Mouse (Mus musculus) c-Kit-positive CD71-positive TER-119-positive erythroid progenitor cells, embryonic 14.5 days (primary cell): ENCODE measurements at regions not wholly inside any gene's neighbourhood (a gene's known extent, or its start where the extent isn't known, plus 50 kb on each side); places are given as distances from the start of the nearest gene placed in this dataset.

Experiments used
- DNase-seq: peaks from one replicate; pipeline ENCODE4 v3.0.0-alpha.2; 2013; ENCODE audit warnings: low spot score

- DNase-seq = no peak
Measured at GRCm38 (mm10) chr6:93623541-93623940, 660.2 kb downstream of the Magi1 start.

GRCm38 (mm10) chr6:93616926-93617325, 666.8 kb downstream of the Magi1 start:
- DNase-seq = no peak

DNA sequence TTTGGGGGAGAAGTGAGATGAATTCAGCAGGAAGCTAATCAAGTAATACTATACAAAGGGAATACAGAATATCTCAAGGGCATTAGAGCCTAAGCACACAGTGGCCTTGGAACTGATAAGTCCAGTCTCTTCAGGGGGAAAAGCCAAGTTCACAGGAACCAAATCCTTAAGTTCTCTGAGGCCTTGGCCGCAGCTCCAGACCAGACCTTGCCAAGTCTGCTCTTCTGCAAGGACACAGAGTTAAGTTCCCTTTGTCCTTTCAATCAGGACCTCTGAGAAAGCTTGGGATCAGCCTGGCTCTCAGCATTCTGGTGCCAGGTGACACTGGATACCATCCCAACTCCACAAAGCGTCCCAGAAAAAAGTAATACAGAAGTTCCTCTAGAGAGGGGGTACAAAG, 657.1 kb upstream of the Adamts9 start:
- no peak for DNase-seq

DNA sequence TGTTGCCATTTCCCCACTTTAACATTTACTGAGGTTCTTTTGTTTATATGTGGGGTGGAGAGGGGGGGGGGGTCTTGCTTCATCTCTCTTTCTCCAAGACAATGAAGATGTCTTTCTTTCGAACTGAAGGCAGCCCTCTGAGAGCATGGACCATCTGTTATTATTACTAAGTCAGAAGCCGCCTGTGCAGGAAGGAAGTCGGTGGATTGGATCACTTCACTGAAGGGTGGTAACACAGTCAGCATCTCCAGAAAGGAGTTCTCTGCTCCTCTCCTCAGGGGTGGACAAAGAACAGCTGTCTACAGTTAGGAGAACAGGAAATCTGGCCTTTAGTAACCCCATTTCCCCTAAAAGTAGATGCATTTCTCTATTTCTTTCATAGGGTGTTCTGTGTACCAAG, 656.1 kb upstream of the Adamts9 start:
- no peak for DNase-seq

DNA sequence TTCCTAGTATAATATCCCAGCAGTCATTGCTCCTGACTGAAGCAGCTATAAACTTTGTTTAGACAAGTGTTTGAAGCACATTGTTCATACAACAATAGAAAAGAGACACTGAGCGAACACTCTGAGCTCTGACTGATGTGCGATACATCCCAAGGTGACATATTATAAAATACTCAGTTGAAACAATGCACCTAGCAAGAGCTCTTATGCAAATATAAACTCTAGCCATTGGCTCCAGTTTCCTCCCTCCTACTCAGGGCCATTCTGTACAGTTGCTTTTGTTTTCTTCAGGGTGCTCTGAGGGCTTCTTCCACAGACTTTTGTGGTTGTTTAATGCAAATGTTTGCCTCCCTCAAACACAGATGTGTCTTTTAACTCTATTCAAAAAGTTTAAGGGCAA, 646.6 kb upstream of the Adamts9 start:
- no peak for DNase-seq

DNA sequence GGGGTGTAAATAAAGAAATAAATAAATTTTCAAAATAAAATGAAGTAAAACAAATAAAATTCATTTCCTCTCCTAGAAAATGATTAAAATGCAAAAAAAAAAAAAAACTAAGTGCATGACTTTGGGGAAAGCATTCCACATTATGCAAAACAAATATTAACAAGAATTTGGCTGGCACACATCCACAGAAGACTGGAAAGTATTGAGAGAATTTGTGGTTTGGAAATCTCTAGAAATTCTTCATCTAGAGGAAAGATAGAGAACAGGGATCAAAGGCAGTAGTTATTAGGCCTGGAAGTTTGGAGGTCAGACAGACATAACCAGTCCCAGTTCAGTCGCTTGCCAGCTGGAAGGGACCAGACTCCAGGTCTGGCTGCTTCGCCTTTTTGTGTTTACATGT, 643.6 kb upstream of the Adamts9 start:
- no peak for DNase-seq

DNA sequence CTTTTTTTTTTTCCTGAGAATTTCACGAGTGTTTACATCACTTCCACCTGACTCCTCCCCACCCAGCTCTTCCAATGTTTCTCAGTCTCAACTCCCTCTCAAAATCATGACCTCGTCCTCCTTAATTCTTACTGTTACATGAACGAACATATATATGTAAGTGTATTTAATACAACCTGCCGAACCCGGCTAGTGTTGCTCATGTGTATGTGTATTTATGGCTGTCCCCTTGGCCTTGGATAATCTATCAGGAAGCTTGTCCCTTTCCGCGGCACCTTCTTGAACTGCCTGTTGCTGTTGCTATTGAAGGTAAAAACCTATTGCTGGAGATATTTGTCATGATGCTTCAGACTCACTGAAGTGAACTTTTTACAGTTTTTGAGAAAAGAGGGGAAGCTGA, 637.8 kb upstream of the Adamts9 start:
- no peak for DNase-seq

GRCm38 (mm10) chr6:93580716-93581115, 637.4 kb upstream of the Adamts9 start:
- DNase-seq = no peak

- DNase-seq = no peak
Measured at GRCm38 (mm10) chr6:93575249-93575648, 632.0 kb upstream of the Adamts9 start.

GRCm38 (mm10) chr6:93573679-93574635, 630.7 kb upstream of the Adamts9 start:
- DNase-seq = no peak

DNA sequence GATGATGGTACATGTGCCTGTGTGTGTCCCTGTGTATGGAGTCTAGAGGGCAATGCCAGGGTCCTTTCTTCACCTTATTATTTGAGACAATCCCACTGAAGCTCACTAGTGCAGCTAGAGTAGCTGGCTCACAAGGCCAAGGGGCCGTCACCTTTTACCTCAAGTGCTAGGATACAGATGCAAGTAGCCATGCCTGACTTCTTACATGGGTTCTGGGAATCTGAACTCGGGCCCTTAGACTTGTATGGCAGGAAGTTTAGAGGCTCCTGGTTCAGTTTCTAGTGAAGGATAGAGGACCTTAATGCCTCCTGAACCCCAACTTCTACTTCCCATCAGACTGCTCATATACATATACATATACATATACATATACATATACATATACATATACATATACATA, 626.6 kb upstream of the Adamts9 start:
- DNase-seq = no peak

DNA sequence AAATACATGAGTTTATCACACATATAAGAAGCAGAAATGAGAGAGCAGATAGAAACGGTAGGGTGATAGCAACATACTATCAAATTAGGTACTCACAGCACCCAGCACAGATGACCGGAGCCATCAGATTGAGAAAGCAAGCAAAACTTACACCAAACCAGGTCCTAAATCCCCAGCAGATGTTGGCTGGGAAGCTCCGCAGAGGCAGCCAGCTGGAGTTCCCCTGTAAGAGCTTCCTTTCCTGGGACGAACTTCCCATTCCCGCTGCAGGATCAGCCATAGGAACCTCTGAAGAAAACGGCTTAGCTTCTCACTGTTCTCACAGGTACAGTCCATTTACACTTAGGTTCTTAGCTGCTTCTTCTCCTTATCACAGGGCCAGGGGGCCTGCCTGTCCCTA, 625.9 kb upstream of the Adamts9 start:
- DNase-seq = no peak

- no peak for DNase-seq
Measured at GRCm38 (mm10) chr6:93566661-93567060, 623.4 kb upstream of the Adamts9 start.

DNA sequence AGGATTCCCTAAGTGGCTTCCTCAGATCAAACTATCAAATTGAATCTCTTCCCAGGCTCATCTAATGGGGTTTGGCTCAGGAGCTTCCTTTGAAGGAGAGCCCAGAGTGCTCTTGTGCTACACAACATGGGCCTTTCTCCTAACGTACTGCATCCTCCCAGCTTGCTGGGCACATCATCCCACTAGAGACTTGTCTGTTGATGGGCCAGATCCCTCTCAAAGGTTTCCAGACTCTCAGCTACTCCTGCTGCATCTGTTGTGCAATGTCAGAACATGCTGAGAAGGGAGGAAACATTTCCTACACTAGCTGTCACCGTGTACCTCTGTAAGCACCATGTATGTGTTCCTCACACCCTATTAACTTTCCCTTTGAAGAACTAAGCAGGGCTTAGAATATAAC, 605.0 kb upstream of the Adamts9 start:
- no peak for DNase-seq

GRCm38 (mm10) chr6:93544246-93544645, 601.0 kb upstream of the Adamts9 start:
- no peak for DNase-seq

- no peak for DNase-seq
Measured at GRCm38 (mm10) chr6:93543354-93544129, 600.2 kb upstream of the Adamts9 start.

GRCm38 (mm10) chr6:93539583-93539982, 596.3 kb upstream of the Adamts9 start:
- no peak for DNase-seq

DNA sequence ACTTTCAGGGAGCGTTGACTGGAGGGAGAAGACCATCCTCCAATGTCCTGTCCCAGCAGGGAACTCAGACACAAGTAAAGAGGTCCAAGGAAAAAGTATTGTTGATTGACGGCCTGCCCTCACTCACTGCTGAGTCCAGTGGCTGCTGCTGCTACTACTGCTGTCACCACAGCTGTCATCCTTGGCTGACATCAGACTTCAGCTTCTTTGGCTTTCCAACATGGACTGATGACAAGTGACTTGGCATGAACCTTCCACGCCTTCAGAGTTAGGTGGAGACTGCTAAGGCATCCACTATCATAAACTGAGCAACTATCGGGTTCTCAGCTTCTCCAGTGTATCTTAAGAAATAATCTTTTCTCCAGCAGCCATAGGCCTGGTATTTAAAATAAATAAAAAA, 595.9 kb upstream of the Adamts9 start:
- no peak for DNase-seq

DNA sequence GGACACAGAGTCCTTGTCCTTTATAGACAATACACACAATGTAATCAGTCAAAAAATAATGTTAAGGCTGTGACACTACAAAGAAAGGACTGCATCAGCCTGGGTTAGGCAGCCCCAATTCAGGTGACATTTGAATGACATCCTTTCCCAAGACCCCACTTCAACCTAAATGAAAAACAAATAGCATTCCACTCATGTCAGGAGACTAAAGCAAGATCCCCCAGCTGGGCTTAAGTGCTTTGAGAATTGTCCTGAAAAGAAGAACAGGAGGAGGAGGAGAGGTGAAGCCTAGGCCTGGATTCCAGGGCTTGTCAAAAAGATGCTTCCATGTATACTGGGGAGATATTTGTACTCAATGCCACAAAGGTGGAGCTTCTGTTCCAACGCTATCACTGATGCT, 594.7 kb upstream of the Adamts9 start:
- DNase-seq = no peak

GRCm38 (mm10) chr6:93537126-93537525, 593.8 kb upstream of the Adamts9 start:
- DNase-seq = no peak

DNA sequence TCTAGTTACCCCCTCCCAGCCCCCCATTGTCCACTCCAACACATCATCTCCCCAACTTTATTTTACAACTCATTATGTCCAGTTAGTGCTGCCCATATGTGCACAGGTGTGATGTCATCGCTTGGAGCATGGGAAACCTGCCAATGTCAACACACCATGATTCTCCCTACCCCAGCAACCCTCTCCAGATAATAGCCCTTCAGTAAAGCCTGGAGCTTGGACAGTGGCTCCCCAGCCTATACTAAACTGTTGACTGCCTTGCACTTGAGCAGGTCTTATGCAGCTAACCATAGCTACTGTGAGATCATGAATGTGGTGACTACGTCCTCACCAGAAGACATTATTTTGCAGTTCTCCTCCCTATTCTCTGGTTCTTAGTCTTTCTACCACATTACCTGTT, 570.5 kb upstream of the Adamts9 start:
- DNase-seq = no peak

- DNase-seq = no peak
Measured at GRCm38 (mm10) chr6:93509857-93510256, 566.6 kb upstream of the Adamts9 start.

DNA sequence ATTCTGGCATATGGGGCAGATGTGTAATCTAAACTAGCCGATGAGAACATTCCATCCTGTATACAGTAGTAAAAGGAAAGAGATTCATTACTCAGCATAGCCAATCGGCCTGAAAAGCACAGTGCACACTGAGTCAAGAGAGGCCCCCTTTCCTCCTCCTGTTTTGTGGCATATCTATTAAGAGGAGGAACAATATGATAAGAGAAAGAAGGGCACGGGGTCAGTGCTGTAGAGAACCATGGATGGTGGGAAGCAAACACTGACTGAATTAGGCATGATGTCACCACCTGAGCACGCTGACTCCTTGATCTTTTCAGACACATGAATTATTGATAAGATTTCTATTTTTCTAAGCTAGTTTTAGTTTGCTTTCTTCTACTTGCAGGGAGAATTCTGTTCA, 554.5 kb upstream of the Adamts9 start:
- no peak for DNase-seq
